Mouse (Mus musculus): ENCODE data around the gene Map4k2.

DNA sequence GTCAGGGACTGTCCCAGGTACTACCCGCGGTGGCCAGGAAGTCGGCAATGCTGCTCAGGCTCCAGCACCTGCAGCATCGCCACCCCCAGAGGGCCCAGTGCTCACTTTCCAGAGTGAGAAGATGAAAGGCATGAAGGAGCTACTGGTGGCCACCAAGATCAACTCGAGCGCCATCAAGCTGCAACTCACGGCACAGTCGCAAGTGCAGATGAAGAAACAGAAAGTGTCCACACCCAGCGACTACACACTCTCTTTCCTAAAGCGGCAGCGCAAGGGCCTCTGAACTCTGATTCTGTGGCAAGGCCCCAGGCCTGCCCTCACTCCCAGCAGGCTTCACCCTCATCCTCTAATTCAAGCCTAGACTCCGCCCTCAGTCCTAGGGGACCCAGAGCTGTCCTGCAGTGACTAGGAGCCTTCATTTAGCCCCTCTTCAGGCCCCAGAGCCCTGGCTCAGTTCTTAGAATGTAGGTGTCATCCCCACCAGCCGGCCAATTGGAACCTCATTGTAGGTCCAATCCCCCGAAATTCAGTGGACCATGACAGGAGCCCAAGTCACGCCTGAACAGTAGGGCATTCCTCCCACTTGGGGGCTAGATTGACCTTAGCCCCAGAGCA, 938 bp upstream of the Map4k2 start:
- TF ChIP-seq POLR2A (IDR thresholded peaks at IDR 0.05; ENCODE audit: insufficient read depth, low read length) (no peak), CTCF (IDR thresholded peaks at IDR 0.05; ENCODE audit: low read depth, low read length) (peak; percentile 73)

All from ES-Bruce4 (cell line).